Mouse (Mus musculus) common myeloid progenitor, adult 5-6 weeks (primary cell): ENCODE results near the gene Icam2. TPM values are rescaled to one million over a fixed set of nuclear protein-coding genes. Genes with fewer than 3 reads are reported as not detected.

ENCODE experiments used
- ATAC-seq: replicated peaks from 2 replicates; pipeline ENCODE4 v1.8.0; 2016; ENCODE audit warnings: low read depth, mild to moderate bottlenecking, moderate TSS enrichment, inconsistent platforms; ENCODE audit not compliant: poor library complexity, severe bottlenecking
- total RNA-seq: library from RNA; stranded (forward); fragments of 200-1000, 187-1606 nt; gene quantifications from 2 replicates; pipeline ENCODE4 v1.2.3, GENCODE M21; 2017

Gene Icam2
- total RNA-seq, 1 experiment from 2014 or later = 70.8 TPM

- no peak for ATAC-seq
Observed at GRCm38 (mm10) chr11:106392597-106393330, 4.9 kb upstream of the Icam2 start.

GRCm38 (mm10) chr11:106391546-106392188 lies 3.8 kb upstream of the Icam2 start:
- peak; percentile 73 for ATAC-seq

GRCm38 (mm10) chr11:106390757-106391156 lies 2.9 kb upstream of the Icam2 start:
- ATAC-seq = no peak

- ATAC-seq = no peak
Observed at GRCm38 (mm10) chr11:106389611-106390010, 1.7 kb upstream of the Icam2 start.

DNA sequence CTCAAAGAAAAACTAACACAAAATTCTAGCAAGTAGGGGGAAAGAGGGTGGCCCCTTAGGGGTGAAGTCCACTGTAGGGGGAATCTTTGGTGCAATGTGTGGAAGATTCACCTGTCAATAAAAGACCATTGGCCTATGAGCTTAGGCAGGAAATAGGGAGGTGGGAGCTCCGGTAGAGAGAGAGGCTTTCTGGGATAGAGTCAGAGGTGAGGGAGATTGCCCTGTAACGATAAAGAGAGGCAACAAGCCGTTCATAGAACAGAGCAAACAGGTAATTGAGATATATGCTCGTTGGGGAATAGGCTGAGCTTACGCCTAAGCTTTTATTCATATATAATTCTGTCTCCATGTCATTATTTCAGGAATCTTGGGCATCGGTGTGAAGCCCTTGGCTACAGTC lies 855 bp downstream of the Icam2 start:
- 0 out of 2 replicates have a peak, but pooled peaks have one; percentile 19 for ATAC-seq

DNA sequence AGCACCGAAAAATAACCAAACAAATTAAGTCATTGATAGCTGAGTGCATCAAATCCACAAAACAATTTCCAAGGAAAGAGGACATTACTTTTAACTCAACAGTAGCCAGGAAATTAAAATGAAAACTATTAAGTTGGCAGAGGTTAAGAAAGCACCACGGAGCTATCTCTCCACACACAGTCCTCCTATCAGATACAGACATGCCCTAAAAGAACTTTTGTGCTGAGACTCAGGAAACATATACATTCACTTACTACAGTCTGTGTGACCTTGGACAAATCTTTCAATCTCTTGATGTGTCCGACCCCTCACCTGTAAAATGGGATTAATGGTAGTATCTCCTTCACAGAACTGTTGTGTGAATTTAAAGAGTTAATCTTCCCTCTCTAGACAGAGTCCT lies 1.5 kb downstream of the Icam2 start:
- ATAC-seq = no peak

DNA sequence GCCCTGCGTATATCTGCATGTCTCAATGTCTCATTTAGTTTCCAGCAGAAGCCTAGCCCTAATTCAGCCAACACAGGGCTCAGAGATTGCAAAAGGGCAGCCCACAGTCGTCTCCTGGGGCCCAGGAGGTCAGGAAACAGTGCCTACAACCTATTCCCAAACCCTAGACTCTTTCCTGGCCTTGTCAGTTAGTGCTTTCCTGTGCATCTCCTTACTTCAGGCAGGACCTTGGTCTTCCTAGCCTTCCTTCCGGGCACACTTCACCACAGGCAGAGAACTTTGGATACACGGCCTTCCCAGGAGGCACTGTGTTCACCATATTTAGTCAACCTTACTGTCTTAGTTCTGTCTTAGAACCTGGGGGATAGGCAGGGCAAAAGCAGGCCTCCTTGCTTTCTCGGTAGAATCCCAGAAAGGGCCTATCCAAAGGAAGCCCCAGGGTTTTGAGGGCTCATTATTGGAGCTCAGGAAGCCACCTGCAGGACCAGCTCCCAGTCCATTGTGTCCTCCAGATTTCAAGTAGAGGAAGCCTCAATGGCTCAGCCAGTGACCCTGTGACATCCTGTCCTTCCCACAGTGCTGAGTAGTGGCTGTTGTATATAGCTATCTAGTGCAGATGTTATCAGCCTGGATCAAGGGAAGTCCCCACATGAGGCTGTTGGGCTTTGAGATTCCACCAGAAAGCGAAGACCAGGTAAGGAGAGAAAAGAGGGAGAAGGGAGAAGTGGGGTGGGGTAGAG lies 4.7 kb downstream of the Icam2 start:
- no peak for ATAC-seq

DNA sequence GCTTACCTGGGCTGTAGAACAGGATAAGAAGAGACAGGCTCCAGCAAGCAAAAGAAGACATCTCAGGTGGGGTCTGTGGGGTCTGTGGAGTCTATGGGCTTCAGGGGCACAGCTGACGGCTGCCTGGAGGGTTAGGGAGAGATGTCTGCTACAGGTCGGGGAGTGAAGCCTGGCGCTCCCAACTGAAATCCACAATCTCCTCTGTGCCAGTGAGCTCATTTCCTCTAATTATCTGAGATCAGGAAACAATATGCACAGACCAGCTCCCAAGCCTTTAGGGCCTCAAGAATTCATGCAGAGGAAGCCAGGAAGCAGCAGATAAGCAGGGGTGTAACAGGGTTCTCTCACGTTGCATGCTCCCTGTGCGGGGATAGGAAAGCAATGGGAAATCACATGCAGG lies 5.5 kb downstream of the Icam2 start:
- ATAC-seq = peak; percentile 75

- ATAC-seq = no peak
Observed at GRCm38 (mm10) chr11:106381883-106382282, 6.0 kb downstream of the Icam2 start.

GRCm38 (mm10) chr11:106381011-106381410 lies 6.9 kb downstream of the Icam2 start:
- ATAC-seq = no peak

- ATAC-seq = no peak
Observed at GRCm38 (mm10) chr11:106374979-106375378, 12.9 kb downstream of the Icam2 start.

- ATAC-seq = no peak
Observed at GRCm38 (mm10) chr11:106374559-106374958, 13.3 kb downstream of the Icam2 start.

GRCm38 (mm10) chr11:106373998-106374397 lies 13.9 kb downstream of the Icam2 start:
- no peak for ATAC-seq

DNA sequence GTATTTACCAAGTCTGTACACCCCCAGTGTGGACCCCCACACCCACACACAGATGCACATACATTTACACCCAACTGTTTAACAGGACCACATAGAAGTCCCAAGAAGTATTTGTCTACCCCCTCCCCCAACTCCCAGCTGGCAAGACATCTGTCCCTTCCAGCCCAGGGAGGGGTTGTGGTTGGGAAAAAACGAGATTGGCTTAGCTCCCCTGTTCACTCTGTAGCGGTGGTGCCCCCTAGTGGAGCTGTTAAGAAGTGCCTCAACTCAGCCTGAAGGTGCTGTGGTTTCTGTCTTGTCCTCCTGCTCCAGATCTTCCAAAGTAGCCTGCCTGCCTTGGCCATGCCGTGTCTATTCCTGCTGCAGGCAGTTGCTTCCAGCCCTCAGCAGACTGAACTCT lies 21.6 kb downstream of the Icam2 start:
- peak; percentile 84 for ATAC-seq

DNA sequence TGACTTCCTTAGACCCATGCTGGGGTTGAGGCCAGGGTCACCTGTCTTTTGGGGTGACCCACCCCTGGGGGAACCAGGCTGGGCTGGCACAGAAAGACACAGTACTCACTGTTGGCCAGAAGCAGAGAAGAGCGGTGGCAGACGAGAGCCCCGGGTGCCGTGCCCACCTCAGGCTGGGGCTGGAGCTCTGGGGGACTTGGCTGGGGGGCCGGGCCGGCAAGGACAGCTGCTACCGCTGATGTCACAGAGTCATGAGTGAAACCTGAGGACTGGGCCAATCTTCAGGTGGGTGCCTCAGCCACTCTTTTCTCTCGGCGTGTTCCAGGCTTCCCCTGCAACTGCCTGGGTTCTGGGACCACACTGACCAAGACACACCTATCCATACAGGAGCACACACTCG lies 22.5 kb downstream of the Icam2 start, which contains the start of gene Prr29:
Gene Prr29, plus strand, starts transcription at position 107 of the 400 bp plus-strand sequence.
- no peak for ATAC-seq

GRCm38 (mm10) chr11:106364712-106365111 lies 23.2 kb downstream of the Icam2 start:
- peak; percentile 45; the same call in 1 of the 2 replicates for ATAC-seq

GRCm38 (mm10) chr11:106359350-106359749 lies 28.5 kb downstream of the Icam2 start:
- ATAC-seq = peak; percentile 72

DNA sequence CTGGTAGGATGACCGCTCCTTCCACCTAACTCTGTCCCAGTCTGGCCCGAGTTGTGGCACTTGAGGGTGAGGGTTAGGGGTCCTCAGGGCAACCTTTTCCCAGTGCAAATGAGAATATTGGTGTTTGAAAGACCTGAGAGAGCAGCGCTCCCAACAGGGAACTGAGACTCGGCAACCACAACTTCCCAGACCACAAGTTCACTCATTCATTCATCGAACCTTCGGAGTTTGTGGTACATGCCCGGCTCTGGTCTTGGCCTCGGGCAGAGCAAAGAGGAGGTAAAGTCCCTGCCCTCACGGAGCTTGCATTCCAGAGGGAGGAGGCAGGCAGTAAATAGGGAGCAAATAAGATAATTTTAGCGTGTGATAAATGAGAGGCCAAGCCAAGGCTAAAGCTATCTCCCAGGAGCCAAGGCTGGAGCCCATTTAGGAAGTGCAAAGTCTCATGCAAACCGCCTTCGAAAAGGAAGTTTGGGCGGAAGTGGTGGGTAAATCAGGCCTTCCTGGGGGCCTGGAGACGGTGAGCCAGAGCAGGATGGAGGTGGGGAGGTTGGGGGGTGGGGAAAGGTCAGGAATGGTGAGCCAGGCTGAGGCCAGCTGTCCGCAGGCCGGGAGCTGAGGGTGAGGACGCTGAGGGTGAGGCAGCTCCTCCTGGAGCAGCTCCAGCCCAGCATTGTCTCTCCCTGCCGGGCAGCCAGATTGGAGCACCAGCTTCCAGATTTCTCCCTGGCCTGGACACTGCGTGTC lies 32.3 kb downstream of the Icam2 start:
- peak; percentile 68 for ATAC-seq

GRCm38 (mm10) chr11:106354181-106354580 lies 33.7 kb downstream of the Icam2 start:
- ATAC-seq = no peak

DNA sequence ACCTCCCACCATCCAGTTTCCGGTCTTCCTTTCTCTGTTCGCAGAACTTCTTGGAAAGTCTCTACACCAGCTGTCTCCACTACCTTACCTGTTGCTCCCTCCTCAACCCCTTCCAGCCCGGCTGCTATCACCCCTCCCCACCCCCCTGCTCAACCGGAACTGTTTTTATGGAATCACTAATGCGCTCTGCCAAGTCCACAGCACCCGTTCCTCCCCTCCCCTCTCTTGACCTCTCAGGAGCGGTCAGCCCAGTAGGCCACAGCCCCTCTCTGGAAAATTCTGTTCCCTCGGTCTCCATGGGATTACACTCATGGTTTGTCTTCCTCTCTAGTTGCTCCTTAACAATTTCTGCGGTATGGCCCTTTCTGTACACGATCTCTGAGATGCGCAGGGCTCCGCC lies 34.7 kb downstream of the Icam2 start, which contains the start of gene Scn4a:
Gene Scn4a, minus strand, starts transcription at position 101 of the 400 bp plus-strand sequence.
- no peak for ATAC-seq
